In the genomic region with DNA sequence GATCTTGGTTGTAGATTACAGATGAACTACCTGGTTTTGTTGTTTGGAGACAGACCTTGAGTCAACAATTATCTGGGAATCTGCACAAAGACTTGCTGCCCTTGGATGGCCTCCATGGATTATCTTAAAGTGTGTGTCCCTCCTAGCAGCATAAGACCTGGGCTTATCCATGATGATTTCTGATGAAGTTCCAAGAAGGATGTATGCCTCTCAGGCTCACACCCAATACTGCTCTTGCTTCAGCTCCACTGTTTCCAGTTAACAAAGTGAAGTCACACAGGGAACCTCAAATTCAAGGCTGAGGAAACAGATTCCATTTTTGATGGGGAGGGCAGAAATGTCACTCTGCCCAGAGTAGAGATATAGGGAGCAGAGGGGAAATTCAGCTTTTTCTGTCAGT, we compare ENCODE assay signal across 31 mouse cellular contexts.
"Had no signal": no experiment of that assay in that cellular context is flagged by ENCODE, and none has a peak within 500 bp of the region (broad histone marks: within the 10 kb centered on the region; RNA-seq: fewer than 3 reads in every experiment).

No protein-coding gene starts in this region.

- DNase-seq: left cerebral cortex, postnatal 4 days; liver, embryonic 13.5 days; liver, postnatal 0 days; lung, adult 18-20 months; lung, adult 2 months; lung, embryonic 14.5 days; lung, postnatal 10 days; lung, postnatal 14 days; lung, postnatal 36 days; lung, postnatal 4 days; midbrain, embryonic 14.5 days had no signal

- H3K9me3 ChIP-seq: limb, embryonic 10.5 days; limb, embryonic 12.5 days; limb, embryonic 13.5 days; limb, embryonic 15.5 days; liver, embryonic 12.5 days; liver, embryonic 13.5 days; liver, embryonic 15.5 days; lung, embryonic 15.5 days; midbrain, embryonic 10.5 days; midbrain, embryonic 12.5 days; midbrain, embryonic 13.5 days; midbrain, embryonic 15.5 days had no signal

- H3K36me3 ChIP-seq: limb, embryonic 10.5 days; limb, embryonic 12.5 days; limb, embryonic 13.5 days; limb, embryonic 15.5 days; liver, embryonic 12.5 days; liver, embryonic 13.5 days; liver, embryonic 15.5 days; lung, embryonic 15.5 days; midbrain, embryonic 10.5 days; midbrain, embryonic 12.5 days; midbrain, embryonic 13.5 days; midbrain, embryonic 15.5 days had no signal

- H3K4me1 ChIP-seq: limb, embryonic 10.5 days; limb, embryonic 13.5 days; limb, embryonic 15.5 days; liver, embryonic 12.5 days; liver, embryonic 13.5 days; liver, embryonic 15.5 days; lung, embryonic 15.5 days; megakaryocyte, embryonic 14.5 days; midbrain, embryonic 10.5 days; midbrain, embryonic 12.5 days; midbrain, embryonic 13.5 days; midbrain, embryonic 15.5 days had no signal

- H3K27ac ChIP-seq: left cerebral cortex, adult 2 months; limb, embryonic 10.5 days; limb, embryonic 12.5 days; limb, embryonic 13.5 days; limb, embryonic 15.5 days; liver, embryonic 12.5 days; liver, embryonic 13.5 days; liver, embryonic 14.5 days; liver, embryonic 15.5 days; lung, embryonic 15.5 days; macrophage; midbrain, embryonic 10.5 days; midbrain, embryonic 12.5 days; midbrain, embryonic 13.5 days; midbrain, embryonic 15.5 days had no signal

- ATAC-seq: liver, embryonic 12.5 days; liver, postnatal 0 days; lung, postnatal 0 days; midbrain, embryonic 13.5 days; midbrain, embryonic 15.5 days; midbrain, embryonic 16.5 days had no signal

- H3K4me2 ChIP-seq: limb, embryonic 12.5 days; limb, embryonic 13.5 days; limb, embryonic 15.5 days; liver, embryonic 11.5 days; liver, embryonic 12.5 days; liver, embryonic 13.5 days; liver, embryonic 15.5 days; lung, embryonic 14.5 days; lung, embryonic 15.5 days; midbrain, embryonic 11.5 days; midbrain, embryonic 12.5 days; midbrain, embryonic 13.5 days; midbrain, embryonic 15.5 days had no signal

- H3K9ac ChIP-seq: limb, embryonic 12.5 days; limb, embryonic 13.5 days; limb, embryonic 15.5 days; liver, embryonic 12.5 days; liver, embryonic 13.5 days; liver, embryonic 14.5 days; liver, embryonic 15.5 days; liver, postnatal 0 days; lung, embryonic 14.5 days; lung, embryonic 15.5 days; midbrain, embryonic 12.5 days; midbrain, embryonic 13.5 days; midbrain, embryonic 15.5 days had no signal

- H3K4me3 ChIP-seq: left cerebral cortex, adult 2 months; limb, embryonic 10.5 days; limb, embryonic 12.5 days; limb, embryonic 13.5 days; limb, embryonic 15.5 days; liver, embryonic 12.5 days; liver, embryonic 13.5 days; liver, embryonic 15.5 days; lung, embryonic 15.5 days; megakaryocyte, embryonic 14.5 days; midbrain, embryonic 10.5 days; midbrain, embryonic 12.5 days; midbrain, embryonic 13.5 days; midbrain, embryonic 15.5 days; myocyte had no signal

- H3K27me3 ChIP-seq: limb, embryonic 12.5 days; limb, embryonic 13.5 days; limb, embryonic 15.5 days; liver, embryonic 12.5 days; liver, embryonic 13.5 days; liver, embryonic 15.5 days; lung, embryonic 15.5 days; megakaryocyte, embryonic 14.5 days; midbrain, embryonic 12.5 days; midbrain, embryonic 13.5 days; midbrain, embryonic 15.5 days had no signal
